Mouse (Mus musculus): ENCODE measurements around the gene Cacfd1. TPM values are rescaled to one million over a fixed set of nuclear protein-coding genes. Genes with fewer than 3 reads are reported as not detected.

Gene Cacfd1
- total and polyA plus RNA-seq, 2 experiments = 17.7 to 58.0 TPM

DNA sequence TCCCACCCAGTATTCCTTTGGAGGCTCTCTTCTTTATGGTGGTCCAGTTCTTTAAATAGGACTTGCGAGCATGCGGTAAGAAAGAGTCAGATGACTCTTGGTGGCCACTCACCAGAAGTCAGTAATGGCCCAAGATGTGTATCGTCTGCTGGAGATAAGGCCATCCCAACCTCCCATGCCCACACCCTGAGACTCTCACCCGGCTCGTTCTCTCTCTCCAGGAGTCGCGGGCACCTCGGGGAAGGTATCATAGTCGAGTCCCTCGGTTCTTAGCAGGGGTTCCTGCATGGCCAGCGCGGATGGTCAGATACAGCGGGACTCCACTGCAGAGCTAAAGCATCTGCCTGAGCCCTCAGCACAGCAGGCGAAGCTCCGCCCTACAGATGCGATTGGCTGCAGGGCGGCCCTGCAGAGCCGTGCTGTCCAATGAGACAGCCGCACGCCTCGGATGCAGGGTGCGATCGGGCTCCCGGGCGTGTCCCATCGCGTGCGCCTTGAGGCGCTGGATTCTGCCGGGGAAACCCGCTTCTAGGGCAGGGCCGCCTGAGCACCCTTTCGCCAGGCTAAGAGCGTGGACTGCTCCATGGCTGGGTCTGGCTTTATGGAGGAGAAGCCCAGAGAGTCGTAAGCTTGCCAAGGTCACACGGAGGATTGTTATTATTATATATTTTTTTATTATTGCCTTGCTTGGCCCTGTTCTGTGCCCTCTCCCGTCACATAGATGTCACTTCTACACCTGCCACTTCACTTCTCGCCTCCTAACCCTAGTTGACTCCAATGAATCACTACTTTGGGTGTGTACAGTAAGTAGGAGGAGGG, 18.1 kb downstream of the Cacfd1 start, which contains the start of gene Slc2a6:
Slc2a6 (minus strand) TSS at position 381 of the 819 bp plus-strand sequence.
- Histone ChIP-seq H3K79me2 (ENCODE audit: control insufficient read depth, insufficient read depth, low read length) (no peaks in the 10 kb centered on the region), H3K4me1 (ENCODE audit: control insufficient read depth, insufficient read depth, low read length) (no peaks in the 10 kb centered on the region), H3K36me3 (ENCODE audit: control insufficient read depth, insufficient read depth, low read length) (no peaks in the 10 kb centered on the region), H3K9ac (ENCODE audit: low read depth, low read length) (no peak within 1 kb of the TSS), H3K4me3 (ENCODE audit: insufficient read depth, low read depth, low read length) (no peak within 1 kb of the TSS), H3K27me3 (ENCODE audit: control insufficient read depth, insufficient read depth, low read length) (no peaks in the 10 kb centered on the region), H3K27ac (replicated peaks; ENCODE audit: insufficient read depth, low read depth, low read length) (no peak within 1 kb of the TSS)
- DNase-seq (ENCODE audit: extremely low read depth, low read depth, low spot score) = no peak
- 8% methylated on average over 38 of the region's 38 CpGs for WGBS
- no peak for TF ChIP-seq CTCF (IDR thresholded peaks at IDR 0.05; ENCODE audit: low read depth, low read length)
- no peak for TF ChIP-seq POLR2A (IDR thresholded peaks at IDR 0.05; ENCODE audit: extremely low read depth, insufficient read depth, low read length)

- no peak for TF ChIP-seq POLR2A (IDR thresholded peaks at IDR 0.05; ENCODE audit: extremely low read depth, insufficient read depth, low read length)
- TF ChIP-seq CTCF (IDR thresholded peaks at IDR 0.05; ENCODE audit: low read depth, low read length) = no peak
- Histone ChIP-seq H3K27me3 (ENCODE audit: control insufficient read depth, insufficient read depth, low read length) (no peaks in the 10 kb centered on the region), H3K4me3 (ENCODE audit: insufficient read depth, low read depth, low read length) (no peak overlapping the region), H3K9ac (ENCODE audit: low read depth, low read length) (no peak overlapping the region), H3K4me1 (ENCODE audit: control insufficient read depth, insufficient read depth, low read length) (no peaks in the 10 kb centered on the region), H3K79me2 (ENCODE audit: control insufficient read depth, insufficient read depth, low read length) (no peaks in the 10 kb centered on the region), H3K36me3 (ENCODE audit: control insufficient read depth, insufficient read depth, low read length) (no peaks in the 10 kb centered on the region), H3K27ac (replicated peaks; ENCODE audit: insufficient read depth, low read depth, low read length) (no peak overlapping the region)
- DNase-seq (ENCODE audit: extremely low read depth, low read depth, low spot score) = no peak
- 71% methylated on average over 4 of the region's 4 CpGs for WGBS
Measured at GRCm38 (mm10) chr2:27028437-27029015, 18.8 kb downstream of the Cacfd1 start.

DNA sequence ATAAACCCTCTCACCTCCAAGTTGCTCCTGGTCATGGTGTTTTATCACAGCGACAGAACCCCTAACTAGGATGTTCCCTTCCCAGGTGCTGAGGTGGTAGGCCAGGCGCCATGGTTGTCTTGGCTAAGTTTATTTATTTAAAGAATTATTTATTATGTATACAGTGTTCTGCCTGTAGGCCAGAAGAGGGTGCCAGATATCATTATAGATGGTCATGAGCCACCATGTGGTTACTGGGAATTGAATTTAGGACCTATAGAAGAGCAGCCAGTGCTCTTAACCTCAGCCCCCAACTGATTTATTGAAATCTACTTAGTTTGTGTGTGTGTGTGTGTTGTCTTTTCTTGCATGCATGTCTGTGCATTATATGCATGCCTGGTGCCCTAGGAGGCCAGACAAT, 22.6 kb downstream of the Cacfd1 start:
- no peaks in the 10 kb centered on the region for H3K79me2 ChIP-seq (ENCODE audit: control insufficient read depth, insufficient read depth, low read length)
- 75% methylated on average over 2 of the region's 2 CpGs for WGBS
- DNase-seq (ENCODE audit: extremely low read depth, low read depth, low spot score) = no peak

DNA sequence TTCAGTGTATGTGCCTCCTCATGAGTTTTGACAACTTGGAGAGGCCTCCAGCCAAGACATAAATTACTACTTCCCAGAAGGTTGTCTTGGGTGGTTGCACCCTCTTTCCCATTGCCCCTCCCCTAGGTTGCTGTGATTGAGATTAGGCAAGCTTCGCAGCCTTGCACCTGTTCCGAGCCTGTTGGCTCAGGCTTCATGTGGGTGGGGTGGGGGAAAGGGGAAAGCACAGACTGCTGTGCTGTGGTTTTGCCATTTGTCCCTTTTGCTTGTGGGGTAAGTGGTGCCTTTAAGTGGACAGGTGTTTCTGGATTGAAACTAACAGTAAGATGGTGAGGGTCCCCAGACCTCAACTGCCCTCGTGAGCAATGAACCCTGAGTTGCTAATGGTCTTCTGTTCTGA, 26.3 kb downstream of the Cacfd1 start:
- Histone ChIP-seq H3K79me2 (ENCODE audit: control insufficient read depth, insufficient read depth, low read length) (no peaks in the 10 kb centered on the region), H3K4me3 (ENCODE audit: insufficient read depth, low read depth, low read length) (no peak overlapping the region), H3K27me3 (ENCODE audit: control insufficient read depth, insufficient read depth, low read length) (no peaks in the 10 kb centered on the region), H3K27ac (replicated peaks; ENCODE audit: insufficient read depth, low read depth, low read length) (no peak overlapping the region), H3K36me3 (ENCODE audit: control insufficient read depth, insufficient read depth, low read length) (no peaks in the 10 kb centered on the region), H3K9ac (ENCODE audit: low read depth, low read length) (no peak overlapping the region), H3K4me1 (ENCODE audit: control insufficient read depth, insufficient read depth, low read length) (no peaks in the 10 kb centered on the region)
- no peak for DNase-seq (ENCODE audit: extremely low read depth, low read depth, low spot score)
- WGBS = 49% methylated on average over 3 of the region's 3 CpGs
- TF ChIP-seq CTCF (IDR thresholded peaks at IDR 0.05; ENCODE audit: low read depth, low read length) (no peak), POLR2A (IDR thresholded peaks at IDR 0.05; ENCODE audit: extremely low read depth, insufficient read depth, low read length) (no peak)

More for the DNA sequence above, 22.6 kb downstream of the Cacfd1 start:
- H3K4me1 ChIP-seq (ENCODE audit: control insufficient read depth, insufficient read depth, low read length) = no peaks in the 10 kb centered on the region
- no peak overlapping the region for H3K4me3 ChIP-seq (ENCODE audit: insufficient read depth, low read depth, low read length)
- TF ChIP-seq POLR2A (IDR thresholded peaks at IDR 0.05; ENCODE audit: extremely low read depth, insufficient read depth, low read length) = no peak
- no peak for TF ChIP-seq CTCF (IDR thresholded peaks at IDR 0.05; ENCODE audit: low read depth, low read length)
- H3K9ac ChIP-seq (ENCODE audit: low read depth, low read length) = no peak overlapping the region
- H3K36me3 ChIP-seq (ENCODE audit: control insufficient read depth, insufficient read depth, low read length) = no peaks in the 10 kb centered on the region
- no peak overlapping the region for H3K27ac ChIP-seq (replicated peaks; ENCODE audit: insufficient read depth, low read depth, low read length)
- H3K27me3 ChIP-seq (ENCODE audit: control insufficient read depth, insufficient read depth, low read length) = no peaks in the 10 kb centered on the region

DNA sequence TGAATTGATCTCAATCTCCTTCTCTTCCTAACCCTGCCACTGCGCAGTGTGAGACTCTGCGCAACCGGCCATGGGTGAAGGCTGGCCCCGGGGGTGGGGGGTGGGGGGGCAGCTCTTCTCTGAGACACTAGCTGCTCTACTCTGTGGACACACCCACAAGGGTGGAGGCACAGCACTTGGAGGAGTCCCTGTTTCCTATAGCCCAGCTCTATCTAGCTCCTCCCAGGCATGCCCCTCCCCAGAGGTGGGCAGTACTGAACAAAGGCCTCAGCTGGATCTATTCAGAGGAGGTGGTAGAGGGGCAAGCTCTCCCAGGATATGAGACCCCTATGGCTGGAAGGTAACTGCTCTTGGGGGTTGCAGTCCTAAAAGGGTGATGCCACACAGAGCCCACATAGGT, 27.3 kb downstream of the Cacfd1 start:
- H3K4me1 ChIP-seq (ENCODE audit: control insufficient read depth, insufficient read depth, low read length) = peaks cover 5% of the 10 kb centered on the region
- H3K79me2 ChIP-seq (ENCODE audit: control insufficient read depth, insufficient read depth, low read length) = no peaks in the 10 kb centered on the region
- no peak overlapping the region for H3K27ac ChIP-seq (replicated peaks; ENCODE audit: insufficient read depth, low read depth, low read length)
- H3K4me3 ChIP-seq (ENCODE audit: insufficient read depth, low read depth, low read length) = no peak overlapping the region
- H3K27me3 ChIP-seq (ENCODE audit: control insufficient read depth, insufficient read depth, low read length) = no peaks in the 10 kb centered on the region
- no peak for TF ChIP-seq POLR2A (IDR thresholded peaks at IDR 0.05; ENCODE audit: extremely low read depth, insufficient read depth, low read length)
- TF ChIP-seq CTCF (IDR thresholded peaks at IDR 0.05; ENCODE audit: low read depth, low read length) = no peak
- WGBS = 82% methylated on average over 4 of the region's 4 CpGs
- no peak for DNase-seq (ENCODE audit: extremely low read depth, low read depth, low spot score)
- H3K9ac ChIP-seq (ENCODE audit: low read depth, low read length) = no peak overlapping the region
- no peaks in the 10 kb centered on the region for H3K36me3 ChIP-seq (ENCODE audit: control insufficient read depth, insufficient read depth, low read length)

DNA sequence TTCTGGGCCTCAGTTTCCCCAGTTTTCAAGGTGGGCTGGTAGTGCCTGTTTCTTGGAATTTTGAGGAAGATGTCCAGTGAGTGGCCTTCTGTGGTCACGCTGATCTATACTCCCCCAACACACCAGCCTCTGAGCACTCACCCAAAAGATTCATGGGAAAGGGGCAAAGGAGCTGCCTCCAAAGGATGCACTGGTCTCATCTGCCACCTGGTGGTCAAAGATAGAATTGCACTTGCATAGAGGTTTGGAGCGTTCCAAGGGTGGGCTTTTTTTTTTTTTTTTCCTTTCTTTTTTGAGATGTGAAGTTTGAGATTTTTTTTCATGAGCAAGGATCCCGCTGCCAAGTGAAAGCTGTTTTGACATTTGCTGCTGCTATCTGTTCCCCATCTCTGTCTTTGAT, 28.9 kb downstream of the Cacfd1 start:
- peak; percentile 77 for TF ChIP-seq CTCF (IDR thresholded peaks at IDR 0.05; ENCODE audit: low read depth, low read length)
- TF ChIP-seq POLR2A (IDR thresholded peaks at IDR 0.05; ENCODE audit: extremely low read depth, insufficient read depth, low read length) = no peak
- no peak overlapping the region for H3K9ac ChIP-seq (ENCODE audit: low read depth, low read length)
- H3K4me1 ChIP-seq (ENCODE audit: control insufficient read depth, insufficient read depth, low read length) = peaks cover 13% of the 10 kb centered on the region
- DNase-seq (ENCODE audit: extremely low read depth, low read depth, low spot score) = no peak
- no peak overlapping the region for H3K4me3 ChIP-seq (ENCODE audit: insufficient read depth, low read depth, low read length)
- 5% methylated on average over 3 of the region's 3 CpGs for WGBS
- H3K27ac ChIP-seq (replicated peaks; ENCODE audit: insufficient read depth, low read depth, low read length) = no peak overlapping the region
- no peaks in the 10 kb centered on the region for H3K36me3 ChIP-seq (ENCODE audit: control insufficient read depth, insufficient read depth, low read length)
- no peaks in the 10 kb centered on the region for H3K79me2 ChIP-seq (ENCODE audit: control insufficient read depth, insufficient read depth, low read length)
- H3K27me3 ChIP-seq (ENCODE audit: control insufficient read depth, insufficient read depth, low read length) = no peaks in the 10 kb centered on the region

Data from liver, adult 2 months (tissue).